Mouse (Mus musculus): ENCODE measurements around the gene Acvr1. TPM values are rescaled to one million over a fixed set of nuclear protein-coding genes. Genes with fewer than 3 reads are reported as not detected.

The Acvr1 gene
- polyA plus RNA-seq, 1 experiment from 2014 or later: 12.5 TPM

- H3K4me1 ChIP-seq (ENCODE audit: control insufficient read depth in 2 of 2, insufficient read depth in 2 of 2, low read length in 2 of 2): no peaks in the 10 kb centered on the region
- H3K27ac ChIP-seq (replicated peaks in 1 of 2; ENCODE audit: control insufficient read depth in 1 of 2, insufficient read depth in 1 of 2, low read depth in 2 of 2, low read length in 2 of 2): no peak overlapping the region
- H3K9ac ChIP-seq (ENCODE audit: low read length): no peak overlapping the region
- H3K36me3 ChIP-seq (ENCODE audit: control insufficient read depth, insufficient read depth, low read length): no peaks in the 10 kb centered on the region
- H3K9me3 ChIP-seq (ENCODE audit: control insufficient read depth, low read length): no peaks in the 10 kb centered on the region
- H3K4me2 ChIP-seq (ENCODE audit: low read length): no peak overlapping the region
- no peak overlapping the region for H3K4me3 ChIP-seq (ENCODE audit: control insufficient read depth in 1 of 2, insufficient read depth in 1 of 2, low read depth in 1 of 2, low read length in 2 of 2)
- 81% methylated on average over 9 of the region's 9 CpGs for WGBS
- H3K27me3 ChIP-seq (ENCODE audit: control insufficient read depth, insufficient read depth, low read length): no peaks in the 10 kb centered on the region
- no peak for ATAC-seq (ENCODE audit: insufficient number of reproducible peaks, insufficient read depth, low FRiP score, low read depth)
Measured at GRCm38 (mm10) chr2:58377417-58378130, 189.4 kb downstream of the Acvr1 start.

DNA sequence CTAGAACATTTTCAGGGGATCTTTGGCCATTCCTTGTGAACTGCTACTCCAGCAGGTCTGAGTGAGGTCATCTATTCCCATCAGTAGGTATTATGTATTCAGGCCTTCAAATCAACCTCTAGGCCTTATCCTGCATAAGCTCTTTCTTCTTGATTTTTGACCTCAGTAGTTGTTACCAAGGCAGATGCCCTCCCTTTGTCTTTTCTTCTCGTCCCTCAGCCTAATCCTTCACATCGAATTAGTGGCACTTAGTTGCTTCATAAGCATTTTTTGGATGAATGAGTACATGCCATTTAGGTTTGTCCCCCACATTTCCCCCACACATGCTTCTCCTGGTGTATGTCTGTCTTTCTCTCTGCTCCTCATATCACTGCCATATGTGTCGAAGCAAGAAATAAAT is 200.8 kb downstream of the Acvr1 start:
- Histone ChIP-seq H3K4me1 (ENCODE audit: control insufficient read depth in 2 of 2, insufficient read depth in 2 of 2, low read length in 2 of 2) (no peaks in the 10 kb centered on the region), H3K9me3 (ENCODE audit: control insufficient read depth, low read length) (no peaks in the 10 kb centered on the region), H3K27me3 (ENCODE audit: control insufficient read depth, insufficient read depth, low read length) (no peaks in the 10 kb centered on the region), H3K4me3 (ENCODE audit: control insufficient read depth in 1 of 2, insufficient read depth in 1 of 2, low read depth in 1 of 2, low read length in 2 of 2) (no peak overlapping the region), H3K36me3 (ENCODE audit: control insufficient read depth, insufficient read depth, low read length) (no peaks in the 10 kb centered on the region), H3K4me2 (ENCODE audit: low read length) (no peak overlapping the region), H3K9ac (ENCODE audit: low read length) (no peak overlapping the region), H3K27ac (replicated peaks in 1 of 2; ENCODE audit: control insufficient read depth in 1 of 2, insufficient read depth in 1 of 2, low read depth in 2 of 2, low read length in 2 of 2) (no peak overlapping the region)
- WGBS: 75% methylated on average over 3 of the region's 3 CpGs
- ATAC-seq (ENCODE audit: insufficient number of reproducible peaks, insufficient read depth, low FRiP score, low read depth): no peak

DNA sequence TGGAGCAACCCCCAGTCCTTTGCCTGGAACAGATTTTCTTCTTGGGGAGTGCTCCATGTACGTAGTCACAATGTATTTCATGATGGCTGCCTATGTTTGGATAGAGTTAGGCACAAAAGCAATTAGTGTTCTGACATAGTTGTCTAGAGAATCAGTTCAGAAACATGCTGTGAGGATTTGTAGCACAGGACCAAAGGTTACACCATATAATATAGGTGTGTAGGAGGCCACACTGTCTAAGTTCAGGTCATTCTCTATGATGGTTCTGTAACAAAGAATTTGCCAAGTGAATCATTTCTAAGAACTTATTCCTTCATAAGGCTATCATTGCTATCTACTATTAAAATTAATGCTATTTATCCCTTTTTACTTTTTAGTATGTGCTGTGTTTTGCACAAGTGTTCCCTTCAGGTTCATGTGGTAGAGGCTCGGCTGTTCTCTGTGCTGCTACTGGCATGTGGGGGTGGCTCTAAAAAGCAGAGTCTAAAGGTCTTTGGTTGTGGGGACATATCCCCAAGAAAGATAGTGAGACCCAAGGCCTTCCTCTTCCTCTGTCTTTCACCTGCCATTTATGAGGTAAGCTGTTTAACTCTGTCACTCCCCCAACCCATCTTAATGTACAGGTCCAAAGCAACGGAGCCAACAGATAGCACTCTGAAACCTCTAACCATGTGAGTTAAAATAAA is 205.5 kb downstream of the Acvr1 start:
- no peaks in the 10 kb centered on the region for H3K36me3 ChIP-seq (ENCODE audit: control insufficient read depth, insufficient read depth, low read length)
- no peaks in the 10 kb centered on the region for H3K27me3 ChIP-seq (ENCODE audit: control insufficient read depth, insufficient read depth, low read length)
- ATAC-seq (ENCODE audit: insufficient number of reproducible peaks, insufficient read depth, low FRiP score, low read depth): no peak
- WGBS: 87% methylated on average over 3 of the region's 3 CpGs
- H3K9me3 ChIP-seq (ENCODE audit: control insufficient read depth, low read length): no peaks in the 10 kb centered on the region
- no peak overlapping the region for H3K9ac ChIP-seq (ENCODE audit: low read length)
- no peaks in the 10 kb centered on the region; a peak in 1 of 4 replicates for H3K4me1 ChIP-seq (ENCODE audit: control insufficient read depth in 2 of 2, insufficient read depth in 2 of 2, low read length in 2 of 2)
- H3K27ac ChIP-seq (replicated peaks in 1 of 2; ENCODE audit: control insufficient read depth in 1 of 2, insufficient read depth in 1 of 2, low read depth in 2 of 2, low read length in 2 of 2): no peak overlapping the region
- no peak overlapping the region for H3K4me3 ChIP-seq (ENCODE audit: control insufficient read depth in 1 of 2, insufficient read depth in 1 of 2, low read depth in 1 of 2, low read length in 2 of 2)
- H3K4me2 ChIP-seq (ENCODE audit: low read length): no peak overlapping the region

- Histone ChIP-seq H3K4me3 (ENCODE audit: control insufficient read depth in 1 of 2, insufficient read depth in 1 of 2, low read depth in 1 of 2, low read length in 2 of 2) (peak overlapping the region; percentile 61 to 68), H3K9me3 (ENCODE audit: control insufficient read depth, low read length) (no peaks in the 10 kb centered on the region), H3K27me3 (ENCODE audit: control insufficient read depth, insufficient read depth, low read length) (peaks cover 5% of the 10 kb centered on the region; the same call in 1 of the 2 replicates), H3K27ac (replicated peaks in 1 of 2; ENCODE audit: control insufficient read depth in 1 of 2, insufficient read depth in 1 of 2, low read depth in 2 of 2, low read length in 2 of 2) (no peak overlapping the region), H3K4me1 (ENCODE audit: control insufficient read depth in 2 of 2, insufficient read depth in 2 of 2, low read length in 2 of 2) (peaks cover 0 to under 1% of the 10 kb centered on the region in 2 experiments; a peak in 2 of 4 replicates), H3K36me3 (ENCODE audit: control insufficient read depth, insufficient read depth, low read length) (no peaks in the 10 kb centered on the region), H3K4me2 (ENCODE audit: low read length) (peak overlapping the region; percentile 100), H3K9ac (ENCODE audit: low read length) (peak overlapping the region; percentile 69; the same call in 1 of the 2 replicates)
- ATAC-seq (ENCODE audit: insufficient number of reproducible peaks, insufficient read depth, low FRiP score, low read depth): no peak
- 12% methylated on average over 3 of the region's 3 CpGs for WGBS
Measured at GRCm38 (mm10) chr2:58358132-58358460, 208.9 kb downstream of the Acvr1 start.

DNA sequence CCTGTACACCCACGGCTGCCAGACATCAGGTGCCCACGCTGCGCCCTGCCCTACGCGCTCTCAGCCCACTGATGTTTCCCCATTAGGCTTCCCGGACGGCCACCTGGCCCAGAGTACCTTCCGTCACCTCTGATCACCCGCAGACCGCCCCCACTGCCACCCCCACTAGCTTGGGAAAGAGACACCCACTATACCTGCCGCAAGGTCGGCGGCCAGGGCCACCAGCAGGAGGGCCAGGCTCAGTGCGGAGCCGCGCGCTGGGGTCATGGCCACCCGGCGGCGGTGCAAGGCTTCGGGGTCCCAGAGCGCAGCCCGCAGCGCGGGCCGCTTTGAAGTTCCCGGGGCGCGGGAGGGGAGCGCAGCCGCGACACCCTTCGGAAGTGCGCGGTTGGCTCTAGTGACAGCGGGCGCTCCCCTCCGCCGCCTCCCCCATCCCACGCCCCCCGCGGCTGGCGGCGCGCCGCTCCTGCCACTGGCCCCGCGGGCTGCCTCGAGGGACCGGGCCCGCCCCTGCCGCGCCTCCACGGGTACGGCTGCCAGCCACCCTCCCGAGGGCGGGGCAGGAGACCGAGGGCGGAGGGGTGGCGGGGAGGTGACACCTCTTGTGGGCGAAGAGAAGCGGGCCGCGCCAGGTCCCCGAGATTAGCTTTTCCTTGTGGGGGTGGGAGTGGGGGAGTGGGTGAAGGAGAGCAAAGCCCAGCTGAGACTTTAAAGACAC is 209.4 kb downstream of the Acvr1 start, which contains the start of gene Acvr1c:
TSS of gene Acvr1c (minus strand) at position 482 of the 718 bp plus-strand sequence.
- ATAC-seq (ENCODE audit: insufficient number of reproducible peaks, insufficient read depth, low FRiP score, low read depth): peak; percentile 70
- Histone ChIP-seq H3K4me1 (ENCODE audit: control insufficient read depth in 2 of 2, insufficient read depth in 2 of 2, low read length in 2 of 2) (peaks cover 0 to 5% of the 10 kb centered on the region in 2 experiments; a peak in 3 of 4 replicates), H3K4me2 (ENCODE audit: low read length) (peak within 1 kb of the TSS; percentile 100), H3K27me3 (ENCODE audit: control insufficient read depth, insufficient read depth, low read length) (peaks cover 5% of the 10 kb centered on the region; the same call in 1 of the 2 replicates), H3K27ac (replicated peaks in 1 of 2; ENCODE audit: control insufficient read depth in 1 of 2, insufficient read depth in 1 of 2, low read depth in 2 of 2, low read length in 2 of 2) (no peak within 1 kb of the TSS), H3K36me3 (ENCODE audit: control insufficient read depth, insufficient read depth, low read length) (no peaks in the 10 kb centered on the region), H3K9ac (ENCODE audit: low read length) (peak within 1 kb of the TSS; percentile 69), H3K4me3 (ENCODE audit: control insufficient read depth in 1 of 2, insufficient read depth in 1 of 2, low read depth in 1 of 2, low read length in 2 of 2) (peak within 1 kb of the TSS; percentile 61 to 68), H3K9me3 (ENCODE audit: control insufficient read depth, low read length) (no peaks in the 10 kb centered on the region)
- WGBS: 1% methylated on average over 48 of the region's 65 CpGs

DNA sequence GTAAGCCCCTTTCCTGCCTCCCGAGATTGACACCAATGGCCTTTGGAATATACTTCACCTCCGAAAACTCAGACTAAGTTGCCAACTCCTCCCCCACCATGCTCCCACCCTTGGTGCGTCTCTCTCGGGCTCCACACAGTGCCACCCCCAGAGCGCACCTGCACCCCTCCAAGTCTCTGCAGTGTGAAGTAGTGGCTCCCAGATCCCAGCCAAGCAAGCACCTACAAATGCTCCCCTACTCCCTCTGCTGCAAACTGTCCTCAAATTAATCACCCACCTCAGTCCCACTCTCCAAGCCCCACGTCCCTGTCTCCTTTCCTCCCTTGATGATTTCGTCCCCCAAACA is 209.9 kb downstream of the Acvr1 start:
- WGBS: under 1% methylated on average over 7 of the region's 7 CpGs
- Histone ChIP-seq H3K27me3 (ENCODE audit: control insufficient read depth, insufficient read depth, low read length) (peaks cover 5% of the 10 kb centered on the region; the same call in 1 of the 2 replicates), H3K36me3 (ENCODE audit: control insufficient read depth, insufficient read depth, low read length) (no peaks in the 10 kb centered on the region), H3K4me3 (ENCODE audit: control insufficient read depth in 1 of 2, insufficient read depth in 1 of 2, low read depth in 1 of 2, low read length in 2 of 2) (peak overlapping the region; percentile 61 to 68), H3K4me1 (ENCODE audit: control insufficient read depth in 2 of 2, insufficient read depth in 2 of 2, low read length in 2 of 2) (peaks cover 0 to 6% of the 10 kb centered on the region in 2 experiments; a peak in 3 of 4 replicates), H3K9me3 (ENCODE audit: control insufficient read depth, low read length) (no peaks in the 10 kb centered on the region), H3K4me2 (ENCODE audit: low read length) (peak overlapping the region; percentile 100), H3K9ac (ENCODE audit: low read length) (peak overlapping the region; percentile 69), H3K27ac (replicated peaks in 1 of 2; ENCODE audit: control insufficient read depth in 1 of 2, insufficient read depth in 1 of 2, low read depth in 2 of 2, low read length in 2 of 2) (no peak overlapping the region)
- 0 out of 2 replicates have a peak, but pooled peaks have one; percentile 42 for ATAC-seq (ENCODE audit: insufficient number of reproducible peaks, insufficient read depth, low FRiP score, low read depth)

- Histone ChIP-seq H3K4me3 (ENCODE audit: control insufficient read depth in 1 of 2, insufficient read depth in 1 of 2, low read depth in 1 of 2, low read length in 2 of 2) (no peak overlapping the region), H3K4me2 (ENCODE audit: low read length) (no peak overlapping the region), H3K36me3 (ENCODE audit: control insufficient read depth, insufficient read depth, low read length) (no peaks in the 10 kb centered on the region), H3K9me3 (ENCODE audit: control insufficient read depth, low read length) (no peaks in the 10 kb centered on the region), H3K27ac (replicated peaks in 1 of 2; ENCODE audit: control insufficient read depth in 1 of 2, insufficient read depth in 1 of 2, low read depth in 2 of 2, low read length in 2 of 2) (no peak overlapping the region), H3K9ac (ENCODE audit: low read length) (no peak overlapping the region), H3K27me3 (ENCODE audit: control insufficient read depth, insufficient read depth, low read length) (peaks cover 5% of the 10 kb centered on the region; the same call in 1 of the 2 replicates), H3K4me1 (ENCODE audit: control insufficient read depth in 2 of 2, insufficient read depth in 2 of 2, low read length in 2 of 2) (peaks cover 0 to 6% of the 10 kb centered on the region in 2 experiments; a peak in 3 of 4 replicates)
- ATAC-seq (ENCODE audit: insufficient number of reproducible peaks, insufficient read depth, low FRiP score, low read depth): no peak
- 52% methylated on average over 3 of the region's 3 CpGs for WGBS
Measured at GRCm38 (mm10) chr2:58354389-58354788, 212.6 kb downstream of the Acvr1 start.

Data from heart, embryonic 14.5 days (tissue).